Mouse (Mus musculus): ENCODE results near the gene Cpeb3. TPM values are rescaled to one million over a fixed set of nuclear protein-coding genes. Genes with fewer than 3 reads are reported as not detected.

Cpeb3 gene
- total RNA-seq, 1 experiment = 1.8 TPM

- DNase-seq (ENCODE audit: low read depth, low spot score) = no peak
These were observed 164.0 kb downstream of the Cpeb3 start for GRCm38 (mm10) chr19:37044431-37044830.

GRCm38 (mm10) chr19:37040906-37041305 is 167.5 kb downstream of the Cpeb3 start:
- in situ Hi-C loops (cut with MboI; ENCODE audit: low sequenced_read_pairs in 2 of 2, unreplicated experiment in 2 of 2) = loop anchor here in 1 of 2 experiments (10.0 kb wide), 1 partner anchor 224 kb away; no protein-coding TSS in a partner anchor
- DNase-seq (ENCODE audit: low read depth, low spot score) = no peak
- TF ChIP-seq ZC3H11A (IDR thresholded peaks at IDR 0.05; ENCODE audit: borderline replicate concordance, low read depth, low read length) (no peak), HCFC1 (IDR thresholded peaks at IDR 0.05; ENCODE audit: borderline replicate concordance, insufficient read depth, low read length) (no peak), ZNF384 (IDR thresholded peaks at IDR 0.05; ENCODE audit: low read depth, low read length) (no peak), MAFK (IDR thresholded peaks at IDR 0.05; ENCODE audit: insufficient read depth, low read depth, low read length) (no peak), CHD2 (IDR thresholded peaks at IDR 0.05; ENCODE audit: low read depth, low read length) (no peak)
- no peaks in the 10 kb centered on the region for H3K36me3 ChIP-seq (ENCODE audit: control insufficient read depth, insufficient read depth, low read length, poor library complexity, severe bottlenecking)
- H3K4me1 ChIP-seq (ENCODE audit: control insufficient read depth in 2 of 2, insufficient read depth in 2 of 2, low read length in 2 of 2, poor library complexity in 1 of 2) = no peaks in the 10 kb centered on the region
- H3K9me3 ChIP-seq (ENCODE audit: control insufficient read depth, insufficient read depth, low read depth, low read length) = no peaks in the 10 kb centered on the region
- no peak overlapping the region for H3K9ac ChIP-seq (ENCODE audit: insufficient read depth, low read depth, low read length, poor library complexity, severe bottlenecking)
- no peak overlapping the region for H3K4me3 ChIP-seq (ENCODE audit: insufficient read depth in 1 of 2, low read depth in 1 of 2, low read length in 2 of 2, poor library complexity in 1 of 2, severe bottlenecking in 1 of 2)
- H3K27ac ChIP-seq (ENCODE audit: insufficient read depth, low read depth, low read length, poor library complexity, severe bottlenecking) = no peak overlapping the region

More at GRCm38 (mm10) chr19:37044431-37044830, 164.0 kb downstream of the Cpeb3 start:
- no peak for TF ChIP-seq MAFK (IDR thresholded peaks at IDR 0.05; ENCODE audit: insufficient read depth, low read depth, low read length)
- no peak for TF ChIP-seq HCFC1 (IDR thresholded peaks at IDR 0.05; ENCODE audit: borderline replicate concordance, insufficient read depth, low read length)
- TF ChIP-seq CHD2 (IDR thresholded peaks at IDR 0.05; ENCODE audit: low read depth, low read length) = no peak
- TF ChIP-seq ZNF384 (IDR thresholded peaks at IDR 0.05; ENCODE audit: low read depth, low read length) = no peak
- no peak for TF ChIP-seq ZC3H11A (IDR thresholded peaks at IDR 0.05; ENCODE audit: borderline replicate concordance, low read depth, low read length)
- Histone ChIP-seq H3K36me3 (ENCODE audit: control insufficient read depth, insufficient read depth, low read length, poor library complexity, severe bottlenecking) (no peaks in the 10 kb centered on the region), H3K4me3 (ENCODE audit: insufficient read depth in 1 of 2, low read depth in 1 of 2, low read length in 2 of 2, poor library complexity in 1 of 2, severe bottlenecking in 1 of 2) (no peak overlapping the region), H3K9me3 (ENCODE audit: control insufficient read depth, insufficient read depth, low read depth, low read length) (no peaks in the 10 kb centered on the region), H3K4me1 (ENCODE audit: control insufficient read depth in 2 of 2, insufficient read depth in 2 of 2, low read length in 2 of 2, poor library complexity in 1 of 2) (no peaks in the 10 kb centered on the region), H3K9ac (ENCODE audit: insufficient read depth, low read depth, low read length, poor library complexity, severe bottlenecking) (no peak overlapping the region), H3K27ac (ENCODE audit: insufficient read depth, low read depth, low read length, poor library complexity, severe bottlenecking) (no peak overlapping the region)
- in situ Hi-C loops (cut with MboI; ENCODE audit: low sequenced_read_pairs in 2 of 2, unreplicated experiment in 2 of 2) = loop anchor here in 1 of 2 experiments (10.0 kb wide), 1 partner anchor 220 kb away; no protein-coding TSS in a partner anchor

- Histone ChIP-seq H3K4me3 (ENCODE audit: insufficient read depth in 1 of 2, low read depth in 1 of 2, low read length in 2 of 2, poor library complexity in 1 of 2, severe bottlenecking in 1 of 2) (no peak overlapping the region), H3K9me3 (ENCODE audit: control insufficient read depth, insufficient read depth, low read depth, low read length) (no peaks in the 10 kb centered on the region), H3K9ac (ENCODE audit: insufficient read depth, low read depth, low read length, poor library complexity, severe bottlenecking) (no peak overlapping the region), H3K36me3 (ENCODE audit: control insufficient read depth, insufficient read depth, low read length, poor library complexity, severe bottlenecking) (no peaks in the 10 kb centered on the region), H3K27ac (ENCODE audit: insufficient read depth, low read depth, low read length, poor library complexity, severe bottlenecking) (no peak overlapping the region), H3K4me1 (ENCODE audit: control insufficient read depth in 2 of 2, insufficient read depth in 2 of 2, low read length in 2 of 2, poor library complexity in 1 of 2) (no peaks in the 10 kb centered on the region)
- no peak for DNase-seq (ENCODE audit: low read depth, low spot score)
- TF ChIP-seq ZNF384 (IDR thresholded peaks at IDR 0.05; ENCODE audit: low read depth, low read length) (no peak), HCFC1 (IDR thresholded peaks at IDR 0.05; ENCODE audit: borderline replicate concordance, insufficient read depth, low read length) (no peak), ZC3H11A (IDR thresholded peaks at IDR 0.05; ENCODE audit: borderline replicate concordance, low read depth, low read length) (no peak), MAFK (IDR thresholded peaks at IDR 0.05; ENCODE audit: insufficient read depth, low read depth, low read length) (no peak), CHD2 (IDR thresholded peaks at IDR 0.05; ENCODE audit: low read depth, low read length) (no peak)
- in situ Hi-C loops (cut with MboI; ENCODE audit: low sequenced_read_pairs in 2 of 2, unreplicated experiment in 2 of 2) = no loop called here
These were observed 176.0 kb downstream of the Cpeb3 start for GRCm38 (mm10) chr19:37032364-37032763.

GRCm38 (mm10) chr19:37031446-37031845 is 177.0 kb downstream of the Cpeb3 start:
- Histone ChIP-seq H3K9me3 (ENCODE audit: control insufficient read depth, insufficient read depth, low read depth, low read length) (no peaks in the 10 kb centered on the region), H3K27ac (ENCODE audit: insufficient read depth, low read depth, low read length, poor library complexity, severe bottlenecking) (no peak overlapping the region), H3K4me1 (ENCODE audit: control insufficient read depth in 2 of 2, insufficient read depth in 2 of 2, low read length in 2 of 2, poor library complexity in 1 of 2) (no peaks in the 10 kb centered on the region), H3K4me3 (ENCODE audit: insufficient read depth in 1 of 2, low read depth in 1 of 2, low read length in 2 of 2, poor library complexity in 1 of 2, severe bottlenecking in 1 of 2) (no peak overlapping the region), H3K9ac (ENCODE audit: insufficient read depth, low read depth, low read length, poor library complexity, severe bottlenecking) (no peak overlapping the region), H3K36me3 (ENCODE audit: control insufficient read depth, insufficient read depth, low read length, poor library complexity, severe bottlenecking) (no peaks in the 10 kb centered on the region)
- TF ChIP-seq ZC3H11A (IDR thresholded peaks at IDR 0.05; ENCODE audit: borderline replicate concordance, low read depth, low read length) (no peak), ZNF384 (IDR thresholded peaks at IDR 0.05; ENCODE audit: low read depth, low read length) (no peak), CHD2 (IDR thresholded peaks at IDR 0.05; ENCODE audit: low read depth, low read length) (no peak), HCFC1 (IDR thresholded peaks at IDR 0.05; ENCODE audit: borderline replicate concordance, insufficient read depth, low read length) (no peak)
- DNase-seq (ENCODE audit: low read depth, low spot score) = no peak
- in situ Hi-C loops (cut with MboI; ENCODE audit: low sequenced_read_pairs in 2 of 2, unreplicated experiment in 2 of 2) = no loop called here

- Histone ChIP-seq H3K9me3 (ENCODE audit: control insufficient read depth, insufficient read depth, low read depth, low read length) (no peaks in the 10 kb centered on the region), H3K36me3 (ENCODE audit: control insufficient read depth, insufficient read depth, low read length, poor library complexity, severe bottlenecking) (no peaks in the 10 kb centered on the region), H3K4me3 (ENCODE audit: insufficient read depth in 1 of 2, low read depth in 1 of 2, low read length in 2 of 2, poor library complexity in 1 of 2, severe bottlenecking in 1 of 2) (no peak overlapping the region), H3K9ac (ENCODE audit: insufficient read depth, low read depth, low read length, poor library complexity, severe bottlenecking) (no peak overlapping the region), H3K27ac (ENCODE audit: insufficient read depth, low read depth, low read length, poor library complexity, severe bottlenecking) (no peak overlapping the region), H3K4me1 (ENCODE audit: control insufficient read depth in 2 of 2, insufficient read depth in 2 of 2, low read length in 2 of 2, poor library complexity in 1 of 2) (peaks cover 0 to 2% of the 10 kb centered on the region in 2 experiments; a peak in 1 of 4 replicates)
- in situ Hi-C loops (cut with MboI; ENCODE audit: low sequenced_read_pairs in 2 of 2, unreplicated experiment in 2 of 2) = no loop called here
- no peak for DNase-seq (ENCODE audit: low read depth, low spot score)
- TF ChIP-seq ZC3H11A (IDR thresholded peaks at IDR 0.05; ENCODE audit: borderline replicate concordance, low read depth, low read length) (no peak), MAFK (IDR thresholded peaks at IDR 0.05; ENCODE audit: insufficient read depth, low read depth, low read length) (no peak), HCFC1 (IDR thresholded peaks at IDR 0.05; ENCODE audit: borderline replicate concordance, insufficient read depth, low read length) (no peak), CHD2 (IDR thresholded peaks at IDR 0.05; ENCODE audit: low read depth, low read length) (no peak), ZNF384 (IDR thresholded peaks at IDR 0.05; ENCODE audit: low read depth, low read length) (no peak)
These were observed 178.6 kb downstream of the Cpeb3 start for GRCm38 (mm10) chr19:37029771-37030170.

Data from ES-E14 (cell line).